Mouse (Mus musculus) megakaryocyte progenitor cell, adult 5-6 weeks (primary cell): ENCODE measurements around the gene Sox13. TPM values are rescaled to one million over a fixed set of nuclear protein-coding genes. Genes with fewer than 3 reads are reported as not detected.
A peak's percentile ranks its signal among the peaks of the same experiment; 100 is the strongest.

ENCODE experiments used
- ATAC-seq: replicated peaks from 2 replicates; pipeline ENCODE4 v1.8.0; 2016; ENCODE audit warnings: mild to moderate bottlenecking, moderate TSS enrichment, inconsistent platforms; ENCODE audit not compliant: poor library complexity
- total RNA-seq, 2 experiments: library from RNA; stranded (forward) in 1 of 2; stranded (reverse) in 1 of 2; fragments of 157-497, 149-512 nt in 1 of 2; fragments of 200-1000 nt in 1 of 2; gene quantifications; 2 replicates each; pipeline versions ENCODE4 v1.2.3 to v1.2.4; 2015 to 2017

The Sox13 gene
- total RNA-seq (2015) (3.5 and 3.8 TPM in 2 replicates), total RNA-seq (2017) (0.98 and 2.2 TPM in 2 replicates)

- ATAC-seq: peak; percentile 55; the same call in 1 of the 2 replicates
Measured at GRCm38 (mm10) chr1:133423543-133424480, at the start of gene Sox13. Gene Sox13 (minus strand): TSS chr1:133424377.

GRCm38 (mm10) chr1:133471556-133471955 is 47.4 kb upstream of the Sox13 start:
- peak; percentile 50; the same call in 1 of the 2 replicates for ATAC-seq

GRCm38 (mm10) chr1:133471086-133471485 is 46.9 kb upstream of the Sox13 start:
- ATAC-seq: no peak

- no peak for ATAC-seq
Measured at GRCm38 (mm10) chr1:133470242-133471025, 46.3 kb upstream of the Sox13 start.

- ATAC-seq: no peak
Measured at GRCm38 (mm10) chr1:133469213-133469612, 45.0 kb upstream of the Sox13 start.

- no peak for ATAC-seq
Measured at GRCm38 (mm10) chr1:133468751-133469150, 44.6 kb upstream of the Sox13 start.

GRCm38 (mm10) chr1:133467905-133468304 is 43.7 kb upstream of the Sox13 start:
- no peak for ATAC-seq

- no peak for ATAC-seq
Measured at GRCm38 (mm10) chr1:133463138-133463537, 39.0 kb upstream of the Sox13 start.

- ATAC-seq: no peak
Measured at GRCm38 (mm10) chr1:133460996-133461395, 36.8 kb upstream of the Sox13 start.

GRCm38 (mm10) chr1:133456097-133456496 is 31.9 kb upstream of the Sox13 start:
- ATAC-seq: no peak

- ATAC-seq: no peak
Measured at GRCm38 (mm10) chr1:133452564-133453165, 28.5 kb upstream of the Sox13 start.

GRCm38 (mm10) chr1:133451869-133452563 is 27.8 kb upstream of the Sox13 start:
- ATAC-seq: no peak

GRCm38 (mm10) chr1:133451025-133451424 is 26.8 kb upstream of the Sox13 start:
- no peak for ATAC-seq

- ATAC-seq: peak; percentile 31
Measured at GRCm38 (mm10) chr1:133448351-133448931, 24.3 kb upstream of the Sox13 start.

- no peak for ATAC-seq
Measured at GRCm38 (mm10) chr1:133446291-133446690, 22.1 kb upstream of the Sox13 start.

- no peak for ATAC-seq
Measured at GRCm38 (mm10) chr1:133444315-133444714, 20.1 kb upstream of the Sox13 start.

- 0 out of 2 replicates have a peak, but pooled peaks have one; percentile 23 for ATAC-seq
Measured at GRCm38 (mm10) chr1:133437916-133438683, 13.9 kb upstream of the Sox13 start.

- ATAC-seq: no peak
Measured at GRCm38 (mm10) chr1:133434756-133435112, 10.6 kb upstream of the Sox13 start.

- ATAC-seq: no peak
Measured at GRCm38 (mm10) chr1:133434018-133434755, 10.0 kb upstream of the Sox13 start.
